Mouse (Mus musculus): ENCODE results near the gene Afg3l1. TPM values are rescaled to one million over a fixed set of nuclear protein-coding genes. Genes with fewer than 3 reads are reported as not detected.
"Not testable (repeated sequence)": the region's sequence is repeated elsewhere in the genome, so short reads cannot be mapped to it uniquely, and the experiment has no call there.

The Afg3l1 gene
- polyA plus RNA-seq, 1 experiment from 2014 or later, result 54.9 TPM

DNA sequence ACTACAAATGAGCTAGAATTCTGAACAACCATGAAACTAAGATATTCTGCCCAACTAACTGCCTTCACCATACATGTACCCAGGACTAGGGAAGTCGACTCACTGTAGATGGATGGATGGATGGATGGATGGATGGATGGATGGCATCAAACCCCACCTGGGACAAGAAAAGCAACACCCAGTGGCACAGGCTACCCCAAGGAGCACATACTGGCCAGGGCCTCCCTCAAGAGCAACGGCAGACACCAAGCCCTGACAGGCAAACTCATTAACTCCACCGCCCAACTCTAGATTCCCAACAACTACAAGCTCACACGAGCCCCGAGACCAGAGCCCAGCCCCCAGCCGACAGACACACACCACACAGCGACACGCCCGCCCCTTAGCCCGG, 59.3 kb downstream of the Afg3l1 start:
- Histone ChIP-seq H3K27ac (no peak overlapping the region), H3K9me3 (no peaks in the 10 kb centered on the region), H3K27me3 (ENCODE audit: insufficient read depth, poor library complexity, severe bottlenecking) (peaks cover 29% of the 10 kb centered on the region), H3K36me3 (peaks cover 52% of the 10 kb centered on the region), H3K4me1 (replicated peaks) (0 out of 2 replicates have a peak, but pooled peaks cover 3% of the 10 kb centered on the region), H3K4me3 (no peak overlapping the region)
- 25% methylated on average over 8 of the region's 10 CpGs for WGBS
- no peak for DNase-seq (ENCODE audit: low spot score)

- Histone ChIP-seq H3K27me3 (ENCODE audit: insufficient read depth, poor library complexity, severe bottlenecking) (peaks cover 29% of the 10 kb centered on the region), H3K36me3 (peaks cover 45% of the 10 kb centered on the region)
- H3K27ac ChIP-seq; H3K4me3 ChIP-seq; DNase-seq (ENCODE audit: low spot score); H3K9me3 ChIP-seq; H3K4me1 ChIP-seq (replicated peaks): not testable (repeated sequence)
- 73% methylated on average over 8 of the region's 14 CpGs for WGBS
Measured at GRCm38 (mm10) chr8:123537641-123538040, 59.9 kb downstream of the Afg3l1 start.

Other genes with a start within 250 kb of the Afg3l1 start
- gene Spata2l, start 241.7 kb upstream of the Afg3l1 start, polyA plus RNA-seq (2016; fragmentation: Nextera tagmentation; extraction: Ambion mirVana), result 2.3 and 3.3 TPM in 2 replicates
- 30.6 and 36.0 TPM in 2 replicates for gene Zfp276, start 223.7 kb upstream of the Afg3l1 start, polyA plus RNA-seq (2016; fragmentation: Nextera tagmentation; extraction: Ambion mirVana)
- 26.8 and 31.7 TPM in 2 replicates for gene Vps9d1, start 223.6 kb upstream of the Afg3l1 start, polyA plus RNA-seq (2016; fragmentation: Nextera tagmentation; extraction: Ambion mirVana)
- 35.3 and 40.9 TPM in 2 replicates for gene Fanca, start 159.3 kb upstream of the Afg3l1 start, polyA plus RNA-seq (2016; fragmentation: Nextera tagmentation; extraction: Ambion mirVana)
- gene Spire2, start 145.2 kb upstream of the Afg3l1 start, polyA plus RNA-seq (2016; fragmentation: Nextera tagmentation; extraction: Ambion mirVana), result 10.8 and 19.5 TPM in 2 replicates
- gene Tcf25, start 104.2 kb upstream of the Afg3l1 start, polyA plus RNA-seq (2016; fragmentation: Nextera tagmentation; extraction: Ambion mirVana), result 159 and 169 TPM in 2 replicates
- gene Mc1r, start 70.8 kb upstream of the Afg3l1 start, polyA plus RNA-seq (2016; fragmentation: Nextera tagmentation; extraction: Ambion mirVana), result 0.05 and 0.21 TPM in 2 replicates
- 560 and 909 TPM in 2 replicates for gene Tubb3, start 66.5 kb upstream of the Afg3l1 start, polyA plus RNA-seq (2016; fragmentation: Nextera tagmentation; extraction: Ambion mirVana)
- 40.9 and 42.3 TPM in 2 replicates for gene Def8, start 54.4 kb upstream of the Afg3l1 start, polyA plus RNA-seq (2016; fragmentation: Nextera tagmentation; extraction: Ambion mirVana)
- 19.4 and 38.1 TPM in 2 replicates for gene Dbndd1, start 37.6 kb downstream of the Afg3l1 start, polyA plus RNA-seq (2016; fragmentation: Nextera tagmentation; extraction: Ambion mirVana)
- 41.9 and 43.1 TPM in 2 replicates for gene Gas8, start 40.9 kb downstream of the Afg3l1 start, polyA plus RNA-seq (2016; fragmentation: Nextera tagmentation; extraction: Ambion mirVana)
- gene Rhou, start 176.0 kb downstream of the Afg3l1 start, polyA plus RNA-seq (2016; fragmentation: Nextera tagmentation; extraction: Ambion mirVana), result 6.7 and 7.5 TPM in 2 replicates